Mouse (Mus musculus) testis, postnatal 10 days (tissue): ENCODE results near the gene Rab11fip5.

Experiments
- DNase-seq: peaks from one replicate; pipeline ENCODE4 v3.0.0; 2021; ENCODE audit warnings: low spot score

Rab11fip5 gene

DNA sequence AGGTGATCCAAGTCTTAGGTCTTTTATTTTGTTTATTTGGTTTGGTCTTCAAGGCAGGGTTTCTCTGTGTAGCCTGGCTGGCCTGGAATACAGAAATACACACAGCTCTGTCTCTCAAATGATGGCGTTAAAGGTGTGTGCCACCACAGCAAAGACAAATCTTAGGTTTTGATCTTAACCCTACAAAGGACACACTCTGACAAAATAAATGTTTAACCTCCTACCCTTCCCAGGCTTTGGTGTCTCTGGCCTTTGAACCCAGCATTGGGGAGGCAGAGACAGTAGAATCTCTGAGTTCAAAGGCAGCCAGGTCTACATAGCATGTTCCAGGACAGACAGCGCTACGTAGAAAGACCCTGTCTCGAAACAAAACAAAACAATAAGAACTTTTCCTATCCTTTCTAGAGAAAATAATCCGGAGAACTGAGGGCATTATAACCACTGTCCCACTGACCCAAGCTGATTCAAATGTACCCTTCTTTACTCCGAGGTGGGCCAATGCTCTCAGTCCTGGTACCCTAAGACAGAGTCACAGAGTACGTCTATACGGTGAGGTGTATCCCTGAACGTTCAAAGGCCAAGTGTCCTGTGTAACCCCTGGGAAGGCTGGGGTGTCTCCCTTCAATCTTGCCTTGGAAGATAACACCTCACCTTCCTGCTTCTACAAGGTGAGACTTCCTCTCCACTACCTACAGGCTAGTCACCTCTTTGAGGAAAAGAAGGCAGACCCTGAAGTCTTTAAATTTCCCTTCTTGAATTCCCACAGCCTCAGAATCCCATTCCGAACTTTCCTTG, 1.2 kb downstream of the Rab11fip5 start:
- no peak for DNase-seq

DNA sequence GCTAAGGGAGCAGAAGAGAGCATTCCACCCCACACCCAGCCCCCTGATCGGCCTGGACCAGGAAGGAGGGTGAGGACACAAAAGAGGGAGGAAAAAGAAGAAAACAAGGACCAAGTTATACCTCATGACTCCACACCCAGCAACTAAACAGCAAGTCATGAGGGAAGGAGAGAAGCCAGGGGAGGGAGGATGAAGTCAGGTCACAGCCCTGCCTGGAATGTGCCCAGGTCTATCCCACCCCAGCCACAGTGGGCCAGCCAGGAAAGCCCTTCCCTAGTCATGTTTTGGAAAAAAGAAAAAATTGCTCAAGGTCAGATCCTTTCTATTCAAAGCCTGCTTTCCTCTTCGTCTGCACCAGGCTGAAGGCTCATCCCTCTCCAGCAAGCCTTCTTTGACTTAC, 1.9 kb downstream of the Rab11fip5 start:
- DNase-seq = no peak

DNA sequence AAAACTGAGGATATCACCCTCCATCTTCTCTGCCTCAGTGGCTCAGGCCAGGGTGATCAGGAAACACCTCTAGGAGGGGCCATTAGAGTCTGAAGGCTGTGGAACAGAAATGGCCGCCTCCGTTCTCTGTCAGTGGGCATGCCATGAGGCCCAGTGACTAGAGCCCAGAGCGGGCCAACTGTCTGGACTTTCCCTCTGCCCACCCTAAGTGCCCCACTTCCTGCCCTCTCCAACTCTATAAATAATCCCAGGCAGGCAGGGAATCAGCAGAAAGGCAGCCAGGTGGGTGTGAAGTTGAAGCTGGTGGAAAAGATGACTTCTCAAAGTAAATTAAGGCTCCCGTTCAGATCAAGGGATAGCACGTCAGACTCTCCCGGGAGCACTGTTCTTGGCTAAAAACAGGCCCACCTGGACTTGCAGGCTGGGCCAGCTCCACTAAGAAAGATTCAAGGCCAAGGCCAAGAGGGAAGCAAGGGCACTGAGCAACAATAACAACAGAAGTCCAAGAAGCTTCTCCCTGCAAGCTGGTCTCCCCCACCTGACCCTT, 2.5 kb downstream of the Rab11fip5 start:
- no peak for DNase-seq

DNA sequence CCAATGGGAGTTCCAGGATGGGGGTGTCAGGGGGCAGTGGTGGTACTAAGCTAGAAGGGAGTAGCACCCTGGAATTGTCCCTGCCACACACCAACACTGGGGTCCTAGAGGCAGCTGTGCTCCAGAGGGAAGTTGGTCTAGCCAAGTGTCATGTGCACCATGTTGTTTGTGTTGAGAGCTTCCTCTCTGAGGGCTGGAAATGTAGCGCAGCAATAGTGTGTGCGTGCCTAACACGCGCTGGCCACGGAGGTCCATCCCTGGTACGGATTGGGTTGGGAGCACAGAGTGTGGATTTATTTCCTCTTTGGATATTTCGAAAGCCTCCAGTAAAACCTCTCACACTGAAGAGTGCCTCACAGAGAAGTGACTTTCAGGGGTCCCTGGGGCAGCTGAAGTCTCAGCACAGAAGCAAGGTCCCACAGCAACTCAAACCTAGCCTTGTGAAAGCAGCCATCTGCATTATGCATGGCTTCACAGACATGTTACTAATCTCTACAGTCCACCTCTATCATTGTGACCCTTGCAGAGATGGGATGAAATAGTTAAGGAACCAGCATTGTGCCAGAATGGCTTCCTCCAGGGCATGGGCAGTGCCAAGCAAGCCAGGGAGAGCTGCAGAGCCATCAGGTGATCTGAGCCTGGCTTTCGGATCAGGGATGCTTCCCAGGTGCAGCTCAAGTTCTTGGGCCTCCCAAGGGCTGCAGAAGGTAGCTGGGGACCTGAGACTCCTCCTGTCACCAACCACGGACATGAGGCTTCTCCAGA, 3.6 kb downstream of the Rab11fip5 start:
- DNase-seq = no peak

DNA sequence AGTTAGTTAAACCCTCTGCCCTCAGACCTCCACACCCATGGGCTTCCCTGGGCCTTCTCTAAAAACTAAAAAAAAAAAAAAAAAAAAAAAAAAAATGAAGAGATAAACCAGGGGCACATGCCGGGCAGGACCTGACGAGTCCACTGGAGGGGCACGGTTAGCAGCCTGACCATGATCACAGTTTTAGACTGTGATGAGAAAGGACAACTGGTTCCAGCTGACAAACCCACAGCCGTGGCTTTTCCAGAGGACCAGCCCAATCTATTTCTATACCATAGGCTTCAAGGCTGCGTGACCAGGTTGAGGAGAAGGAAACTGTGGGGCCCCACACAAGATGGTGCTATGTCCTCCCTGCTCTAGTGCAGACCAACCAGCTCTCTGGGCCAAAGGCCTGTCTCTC, 4.4 kb downstream of the Rab11fip5 start:
- no peak for DNase-seq

DNA sequence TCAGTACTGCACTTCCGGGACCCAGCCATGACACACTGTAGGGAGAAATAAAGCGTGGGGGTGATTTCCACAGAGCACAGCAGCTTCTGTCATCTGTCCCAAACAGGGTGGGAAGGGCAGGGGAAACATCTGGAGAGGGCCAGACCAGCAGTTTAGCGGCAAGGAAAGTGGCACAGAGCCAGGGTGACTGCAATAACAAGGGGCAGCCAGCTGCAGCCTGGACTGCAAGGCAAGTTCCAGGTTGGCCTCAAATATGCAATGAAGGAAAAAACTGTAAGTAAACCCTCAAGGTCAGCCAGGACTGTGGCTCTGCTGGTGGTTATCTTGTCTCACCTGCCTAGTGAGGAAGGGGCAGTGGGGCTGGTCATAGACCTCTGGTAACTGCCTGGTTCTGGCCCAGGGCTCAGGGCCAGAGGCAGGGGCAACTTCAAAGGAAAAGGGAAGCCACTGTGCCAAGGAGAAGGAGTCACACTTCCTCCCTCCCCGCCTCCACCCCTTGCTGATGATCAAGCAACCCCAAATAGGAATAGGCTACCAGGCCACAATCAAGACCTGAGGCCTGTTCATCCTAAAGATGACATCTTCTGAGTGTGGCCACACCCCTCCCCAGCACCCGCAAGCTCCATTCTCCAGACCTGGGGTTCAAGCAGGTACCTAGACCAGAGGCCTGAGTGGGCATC, 5.1 kb downstream of the Rab11fip5 start:
- peak; percentile 64 for DNase-seq

DNA sequence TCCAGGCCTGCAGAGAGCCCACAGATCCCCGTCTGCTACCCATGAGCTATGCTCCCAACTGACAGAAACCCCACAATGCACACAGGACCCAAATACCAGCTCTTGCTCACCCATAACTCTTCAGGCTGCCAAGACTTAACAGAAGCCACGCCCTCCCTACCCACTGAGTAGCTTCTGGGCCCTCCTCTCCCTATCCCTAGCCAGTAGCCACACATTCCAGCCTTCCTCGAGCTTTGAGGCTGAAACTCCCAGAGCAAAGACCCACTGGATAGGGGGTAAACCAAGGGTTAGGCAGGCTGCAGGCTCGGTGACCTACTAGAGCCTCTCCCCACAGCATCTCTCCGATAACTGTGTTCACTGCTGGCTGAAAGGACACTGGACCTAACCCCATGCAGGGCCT, 5.7 kb downstream of the Rab11fip5 start:
- no peak for DNase-seq

DNA sequence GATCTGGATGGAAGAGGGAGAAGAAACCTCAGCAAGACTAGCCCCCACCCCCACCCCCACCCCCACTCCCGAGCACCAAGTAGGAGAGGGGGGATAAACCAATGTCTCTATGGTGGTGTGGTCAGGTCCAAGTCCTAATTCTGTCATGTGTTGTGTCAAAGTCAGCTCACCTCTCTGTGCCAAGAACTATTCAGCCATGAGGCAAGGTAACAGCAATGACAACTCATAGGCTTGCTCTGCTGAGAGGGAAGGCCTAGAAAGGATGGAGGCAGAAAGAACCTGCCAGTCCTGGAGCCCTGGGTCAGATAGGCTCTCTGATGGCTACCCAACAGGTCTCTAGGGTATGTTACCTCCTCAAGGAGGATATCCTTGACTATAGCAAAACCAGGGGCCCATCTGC, 6.3 kb downstream of the Rab11fip5 start:
- no peak for DNase-seq

DNA sequence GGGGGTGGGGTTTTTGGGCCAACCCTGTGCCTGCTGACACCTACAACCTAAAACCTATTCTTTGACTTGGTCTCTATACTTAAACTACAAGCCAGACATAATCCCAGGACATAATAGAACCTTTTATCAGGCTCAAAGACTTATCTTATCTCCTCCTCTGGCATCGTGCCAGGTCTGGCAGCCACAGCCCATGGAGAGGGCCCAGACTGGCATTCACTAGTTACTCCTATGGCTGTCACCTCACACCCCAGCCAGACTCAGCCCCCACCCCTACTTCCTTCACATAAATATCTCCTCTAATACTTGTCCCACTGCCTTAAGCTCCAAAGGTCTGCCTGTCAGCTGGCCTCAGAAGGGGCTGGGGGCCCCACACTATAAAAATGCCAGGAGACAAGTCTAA, 8.0 kb downstream of the Rab11fip5 start:
- no peak for DNase-seq

DNA sequence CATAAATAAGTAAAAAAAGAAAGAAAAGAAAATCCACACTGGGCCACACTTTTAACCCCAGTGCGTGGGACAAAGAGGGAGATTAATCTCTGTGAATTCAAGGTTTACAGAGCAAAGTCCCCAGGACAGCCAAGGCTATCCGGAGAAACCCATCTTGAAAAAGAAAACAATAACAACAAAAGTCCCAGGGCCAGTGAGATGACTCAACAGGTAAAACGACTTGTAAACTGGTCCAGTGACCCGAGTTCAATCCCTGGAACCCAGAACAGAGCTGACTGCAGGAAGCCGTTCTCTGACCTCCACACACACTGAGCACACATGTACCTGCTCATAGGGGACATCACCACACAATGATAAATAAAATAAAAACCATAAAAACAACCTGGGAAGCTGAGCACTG, 10.0 kb downstream of the Rab11fip5 start:
- DNase-seq = no peak

DNA sequence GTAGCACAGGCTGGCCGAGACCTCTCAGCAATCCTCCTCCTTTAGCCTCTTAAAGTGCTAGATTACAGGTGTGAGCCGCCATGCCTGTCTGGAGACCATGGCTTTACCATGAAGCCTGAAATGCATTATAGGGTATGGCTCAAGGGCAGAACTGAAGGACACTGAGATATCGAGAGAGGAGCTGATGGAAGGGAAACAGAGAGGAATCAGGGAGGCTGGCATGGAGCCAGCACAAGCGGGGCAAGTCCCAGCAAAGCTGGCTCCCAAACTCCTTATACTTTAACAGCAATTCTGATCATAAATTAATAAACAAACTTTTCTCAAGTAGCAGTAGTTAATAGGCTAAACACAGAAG, 10.6 kb downstream of the Rab11fip5 start:
- DNase-seq = no peak

DNA sequence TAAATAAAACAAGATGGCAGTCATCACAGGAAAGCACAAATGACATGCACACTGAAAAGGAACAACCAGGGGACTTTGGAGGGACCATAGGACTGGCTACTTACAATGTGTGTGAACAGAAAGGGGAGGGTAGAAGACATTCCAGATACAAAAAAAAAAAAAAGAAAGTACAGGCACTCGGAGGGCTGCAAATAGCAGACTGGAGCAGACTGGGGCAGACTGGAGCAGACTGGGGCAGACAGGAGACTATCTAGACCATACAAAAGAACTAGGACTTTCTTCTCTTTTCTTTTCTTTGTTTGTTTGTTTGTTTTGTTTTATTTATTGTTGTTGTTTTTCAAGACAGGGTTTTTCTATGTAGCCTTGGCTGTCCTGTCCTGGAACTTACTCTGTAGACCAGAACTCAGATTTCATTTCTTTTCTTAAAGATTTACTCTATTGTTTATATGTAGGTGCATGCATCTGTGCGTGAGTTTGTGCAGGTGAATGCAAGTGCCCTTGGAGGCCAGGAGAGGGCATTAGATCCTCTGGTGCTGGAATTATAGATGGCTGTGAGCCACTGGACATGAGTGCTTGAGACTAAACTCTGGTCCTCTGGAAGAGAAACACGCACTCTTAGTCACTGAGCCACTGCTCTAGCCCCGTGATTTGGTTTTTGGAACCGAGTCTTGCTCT, 11.1 kb downstream of the Rab11fip5 start:
- no peak for DNase-seq

DNA sequence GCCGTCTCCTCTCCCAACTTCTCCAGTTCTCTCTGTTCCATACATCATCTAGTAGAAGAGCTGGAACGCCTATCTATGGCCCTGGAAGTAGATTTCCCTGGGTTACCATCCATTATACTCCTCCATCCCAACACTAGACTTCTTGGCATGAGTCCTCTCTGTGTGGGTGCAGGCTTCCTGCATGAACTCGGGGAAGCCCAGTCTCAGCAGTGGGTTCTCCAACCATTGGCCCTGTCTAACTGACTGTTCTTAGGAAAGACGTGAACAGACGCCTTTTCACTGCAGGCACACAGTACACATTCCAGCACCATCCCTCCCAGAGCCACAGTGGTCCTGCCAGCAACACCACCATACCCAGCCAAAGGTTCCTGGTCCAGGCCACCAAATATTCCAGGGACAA, 11.8 kb downstream of the Rab11fip5 start:
- no peak for DNase-seq

DNA sequence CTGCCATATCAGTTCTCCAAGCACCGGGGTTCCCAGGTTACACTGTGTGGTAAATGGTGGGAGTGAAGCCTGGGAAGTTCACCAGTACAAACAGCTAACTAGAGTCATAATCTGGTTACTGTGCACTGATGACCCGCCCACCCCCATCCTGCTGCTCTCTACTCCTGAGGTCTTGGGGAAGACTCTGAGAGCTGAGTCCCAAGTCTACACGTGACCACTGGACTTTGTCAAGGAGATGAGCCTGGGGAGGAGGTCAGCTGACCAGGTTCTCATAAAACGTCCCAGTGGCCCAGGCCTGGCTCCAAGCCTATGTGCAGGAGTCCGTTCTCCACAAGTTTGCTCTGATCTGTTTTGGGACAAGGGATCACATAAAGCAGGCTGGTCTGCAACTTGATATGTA, 14.1 kb downstream of the Rab11fip5 start:
- no peak for DNase-seq

DNA sequence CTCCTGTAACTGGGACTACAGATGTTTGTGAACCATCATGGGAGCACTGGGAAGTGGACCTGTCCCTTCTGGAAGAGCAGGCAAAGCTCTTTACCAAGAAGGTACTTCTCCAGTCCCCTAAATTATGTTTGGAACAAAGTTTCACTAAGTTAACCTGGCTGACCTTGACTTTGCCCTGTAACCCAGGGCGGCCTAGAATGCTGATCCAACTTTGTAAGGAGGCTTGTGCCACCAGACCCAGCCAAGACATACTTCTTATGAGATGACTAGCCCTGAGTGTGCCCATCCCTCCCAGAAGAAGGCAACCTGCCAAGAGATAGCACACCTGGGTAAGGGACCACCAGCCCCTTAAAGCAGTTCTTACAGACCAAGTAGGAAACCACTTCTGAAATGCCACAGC, 15.6 kb downstream of the Rab11fip5 start:
- DNase-seq = no peak

DNA sequence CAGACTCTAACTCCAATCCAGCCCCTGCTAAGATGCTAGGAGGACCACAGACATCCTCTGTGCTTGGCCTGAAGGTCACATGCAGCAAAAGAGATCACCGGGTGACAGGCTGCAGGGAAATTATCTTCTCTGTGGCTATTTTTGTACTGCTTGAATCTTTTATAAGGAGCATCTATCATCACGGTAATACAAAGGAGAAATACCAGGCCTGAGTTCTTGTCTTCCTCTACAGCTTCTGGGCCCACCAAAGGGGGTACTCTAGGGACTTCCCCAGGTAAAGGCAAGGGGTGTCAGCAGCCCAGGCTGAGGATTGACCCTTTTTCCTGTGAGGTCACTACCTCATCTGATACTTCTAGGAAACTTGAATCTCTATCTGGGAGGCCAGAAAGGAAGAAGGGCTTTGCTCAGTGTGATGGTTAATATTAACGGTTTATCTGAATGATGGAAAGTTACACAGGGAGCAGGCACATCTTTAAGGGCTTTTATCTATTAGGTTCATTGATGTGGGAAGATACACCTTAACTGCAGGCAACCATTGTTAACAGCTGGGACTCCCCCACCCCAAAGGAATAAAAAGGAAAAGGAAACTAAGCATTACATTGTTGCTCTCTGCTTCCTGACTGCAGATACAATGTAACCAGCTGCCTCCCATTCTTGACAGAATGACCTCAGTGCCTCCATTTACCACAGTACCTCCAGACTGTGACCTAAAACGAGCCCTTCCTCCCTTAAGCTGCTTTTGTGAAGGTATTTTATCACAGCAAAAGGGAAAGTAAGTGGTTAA, 17.6 kb downstream of the Rab11fip5 start:
- no peak for DNase-seq

DNA sequence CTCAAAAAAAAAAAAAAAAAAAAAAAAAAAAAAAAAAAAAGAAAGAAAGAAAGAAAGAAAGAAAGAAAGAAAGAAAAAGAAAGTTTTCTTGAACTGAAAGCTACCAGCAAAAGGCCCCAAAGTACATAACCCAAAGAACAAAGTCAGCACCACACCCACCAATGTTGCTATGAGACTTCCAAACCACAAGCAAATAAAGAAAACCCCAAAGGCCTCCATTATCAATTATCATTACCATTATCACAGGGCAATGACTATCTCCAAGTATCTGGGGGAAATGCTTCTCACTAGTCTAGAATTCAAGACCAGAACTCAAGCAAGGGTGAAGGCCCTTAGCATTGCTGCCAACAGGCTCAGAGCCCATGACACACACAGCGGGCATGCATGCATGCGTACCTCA, 18.7 kb downstream of the Rab11fip5 start:
- no peak for DNase-seq

DNA sequence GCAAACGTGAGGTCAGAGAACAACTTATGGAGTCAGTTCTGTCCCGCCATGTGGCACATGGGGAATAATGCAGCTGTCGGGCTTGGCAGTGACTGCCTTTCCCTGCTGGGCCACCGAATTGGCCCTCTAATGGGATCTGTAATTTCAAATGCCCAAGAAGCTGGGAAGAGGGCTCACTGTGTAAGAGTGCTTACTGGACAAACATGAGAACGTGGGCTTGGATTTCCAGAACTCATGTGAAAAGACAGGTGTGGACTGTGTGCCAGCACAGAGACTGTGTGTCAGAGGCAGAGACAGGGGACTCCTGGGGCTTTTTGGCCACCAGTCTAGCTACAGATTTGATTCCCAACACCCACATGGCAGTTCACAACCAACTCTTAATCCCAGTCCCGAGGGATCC, 19.7 kb downstream of the Rab11fip5 start:
- DNase-seq = no peak

DNA sequence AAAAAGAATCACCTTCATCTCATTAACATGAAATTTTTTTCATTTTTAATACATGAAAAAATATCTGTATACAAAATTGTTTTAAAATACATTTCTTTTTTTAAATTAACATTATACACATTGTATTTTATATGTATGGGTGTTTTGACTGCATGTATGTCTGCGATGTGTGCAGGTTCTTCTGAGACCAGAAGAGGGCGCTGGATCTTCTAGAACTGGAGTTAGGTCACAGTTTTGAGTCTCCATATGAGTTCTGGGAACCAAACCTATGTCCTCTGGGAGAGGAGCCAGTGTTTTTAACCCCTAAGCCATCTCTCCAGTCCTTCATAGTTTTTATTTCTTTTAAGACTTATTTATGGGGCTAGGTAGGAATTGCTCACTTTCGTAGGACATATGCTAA, 20.7 kb downstream of the Rab11fip5 start:
- no peak for DNase-seq

DNA sequence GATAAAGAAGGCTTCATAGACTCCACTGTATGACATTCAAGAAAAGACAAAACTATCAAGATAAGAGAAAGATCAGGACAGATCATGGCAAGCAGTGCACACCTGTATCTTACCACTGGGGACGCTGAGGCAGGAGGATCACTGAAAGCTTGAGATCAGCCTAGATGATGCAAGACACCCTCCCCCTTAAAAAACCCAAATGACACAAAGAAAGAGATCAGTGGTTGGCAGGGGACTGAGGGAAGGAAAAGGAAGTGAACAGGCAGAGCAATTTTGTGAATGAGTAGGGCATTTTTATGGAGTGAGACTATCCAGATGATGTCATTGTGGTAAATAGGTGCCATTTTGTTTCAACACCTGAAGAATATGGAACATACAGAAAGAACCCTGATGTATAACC, 24.3 kb downstream of the Rab11fip5 start:
- DNase-seq = no peak

DNA sequence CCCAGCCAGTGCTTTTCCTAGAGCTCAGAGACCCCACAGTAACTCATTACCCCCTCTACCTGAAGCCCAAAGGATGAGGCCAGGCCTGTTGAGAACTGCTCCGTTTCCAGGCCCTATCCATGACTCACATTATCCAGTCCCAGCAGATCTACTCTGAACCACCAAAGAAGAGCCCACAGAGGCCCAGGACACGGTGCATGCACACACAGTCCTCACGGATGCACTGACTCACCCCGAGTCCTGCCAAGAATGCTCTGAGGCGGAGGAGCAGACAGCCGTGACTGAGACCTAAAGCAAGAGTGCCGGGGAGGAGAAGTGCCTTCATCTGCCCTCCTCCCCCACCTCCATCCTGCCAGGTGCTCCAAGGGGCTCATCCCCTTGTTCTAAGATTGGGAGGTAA, 25.2 kb downstream of the Rab11fip5 start:
- no peak for DNase-seq

DNA sequence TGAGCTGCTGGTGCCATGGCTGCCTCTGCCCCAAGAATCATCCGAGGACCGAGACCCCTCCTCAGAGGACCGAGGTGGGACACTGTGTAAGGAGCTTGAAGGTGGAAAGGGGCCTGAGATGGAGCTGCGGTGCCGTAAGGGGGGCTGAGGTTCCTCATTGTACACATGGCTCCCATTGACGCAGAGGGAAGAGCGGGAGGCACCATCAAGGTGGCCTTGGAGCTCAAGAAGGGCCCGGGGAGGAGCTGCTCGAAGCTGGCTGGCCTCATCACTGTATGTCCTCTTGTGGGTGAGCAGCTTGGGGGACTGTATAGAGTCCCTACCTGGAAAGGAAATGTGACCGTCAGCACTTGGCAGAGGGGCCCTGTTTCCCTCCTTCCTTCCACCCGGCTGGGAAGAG, 26.3 kb downstream of the Rab11fip5 start:
- no peak for DNase-seq
